9 mouse cellular contexts compared by ENCODE assay signal in the genomic region with DNA sequence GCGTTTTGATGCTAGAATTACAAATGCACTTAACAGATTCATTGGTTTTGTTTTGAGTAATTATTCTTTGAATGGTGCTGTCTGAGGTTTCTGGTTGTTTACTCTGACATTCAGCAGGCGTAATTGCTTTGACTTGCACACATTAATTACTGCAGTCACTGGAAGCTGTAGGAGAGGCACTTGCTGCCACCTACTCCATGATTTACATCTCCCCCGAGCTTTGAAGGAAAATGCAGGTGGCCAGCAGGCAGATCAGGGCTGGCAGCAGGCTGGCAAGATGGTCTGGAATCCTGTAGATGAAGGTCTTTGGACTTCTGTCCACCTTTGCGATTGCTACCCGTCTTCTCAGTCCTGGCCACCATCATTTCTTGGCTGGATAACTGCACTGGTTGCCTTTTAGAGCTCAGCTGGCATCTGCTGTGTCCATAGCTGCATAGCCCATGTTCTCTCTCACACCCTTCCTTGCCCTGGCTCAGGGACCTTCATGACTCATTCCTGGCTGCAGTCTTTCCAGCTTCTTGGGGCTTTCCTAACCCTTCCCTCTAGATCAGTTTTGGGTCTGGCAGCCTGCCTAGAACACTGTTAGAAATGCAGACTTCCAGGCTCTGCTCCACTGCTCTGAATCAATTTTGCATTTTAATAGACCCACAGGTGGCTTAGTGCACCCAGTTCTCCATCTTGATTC.
DNase-seq lines count a peak whose midpoint lies in the region; ATAC-seq and TF ChIP-seq lines count a peak whose summit lies in the region.
"Had no signal": no experiment of that assay in that cellular context is flagged by ENCODE, and none has a peak within 500 bp of the region (broad histone marks: within the 10 kb centered on the region; RNA-seq: fewer than 3 reads in every experiment).

No protein-coding gene starts in this region.

- H3K4me3 ChIP-seq in layer of hippocampus, adult 2 months, result no peak overlapping the region
- no peak overlapping the region for H3K4me3 ChIP-seq in midbrain, embryonic 16.5 days (ENCODE audit: low read depth, low read length)
- H3K4me3 ChIP-seq in forebrain, embryonic 12.5 days (replicated peaks), result no peak overlapping the region
- H3K4me3 ChIP-seq: liver, embryonic 15.5 days had no signal

- 0 out of 2 replicates have a peak, but pooled peaks cover 4% of the 10 kb centered on the region for H3K4me1 ChIP-seq in midbrain, embryonic 16.5 days (ENCODE audit: control insufficient read depth, insufficient read depth, low read length)
- H3K4me1 ChIP-seq in forebrain, embryonic 12.5 days, result peaks cover 5% of the 10 kb centered on the region; the same call in 1 of the 2 replicates
- H3K4me1 ChIP-seq: liver, embryonic 15.5 days had no signal

- no peaks in the 10 kb centered on the region for H3K27me3 ChIP-seq in midbrain, embryonic 16.5 days (ENCODE audit: control insufficient read depth, insufficient read depth, low read depth, low read length)
- H3K27me3 ChIP-seq in forebrain, embryonic 12.5 days, result no peaks in the 10 kb centered on the region
- H3K27me3 ChIP-seq: liver, embryonic 15.5 days had no signal

- H3K9me3 ChIP-seq in midbrain, embryonic 16.5 days (replicated peaks; ENCODE audit: control insufficient read depth, low read length, poor library complexity, severe bottlenecking), result no peaks in the 10 kb centered on the region
- H3K9me3 ChIP-seq in forebrain, embryonic 12.5 days, result no peaks in the 10 kb centered on the region
- H3K9me3 ChIP-seq: liver, embryonic 15.5 days had no signal

- WGBS in midbrain, embryonic 16.5 days, result 84% methylated on average over 5 of the region's 5 CpGs
- 76% methylated on average over 5 of the region's 5 CpGs for WGBS in forebrain, embryonic 12.5 days

- no peak for TF ChIP-seq CTCF in layer of hippocampus, adult 2 months (conservative IDR thresholded peaks at IDR 0.05)
- TF ChIP-seq CTCF in brain, embryonic 14.5 days (IDR thresholded peaks at IDR 0.05; ENCODE audit: borderline replicate concordance, extremely low read depth, insufficient read depth, insufficient read length), result no peak

- H3K9ac ChIP-seq in midbrain, embryonic 16.5 days (ENCODE audit: low read depth, low read length), result no peak overlapping the region
- no peak overlapping the region for H3K9ac ChIP-seq in forebrain, embryonic 12.5 days
- H3K9ac ChIP-seq: liver, embryonic 15.5 days had no signal

- peak overlapping the region; percentile 8; the same call in 1 of the 2 replicates for H3K27ac ChIP-seq in layer of hippocampus, adult 2 months
- H3K27ac ChIP-seq in midbrain, embryonic 16.5 days (ENCODE audit: low read length), result no peak overlapping the region
- H3K27ac ChIP-seq in forebrain, embryonic 12.5 days, result no peak overlapping the region
- H3K27ac ChIP-seq: liver, embryonic 15.5 days had no signal

- no peak for TF ChIP-seq POLR2A in brain, embryonic 14.5 days (IDR thresholded peaks at IDR 0.05; ENCODE audit: borderline replicate concordance, extremely low read depth, insufficient read depth, insufficient read length, poor library complexity, severe bottlenecking)

- no peaks in the 10 kb centered on the region for H3K36me3 ChIP-seq in midbrain, embryonic 16.5 days (ENCODE audit: control insufficient read depth, insufficient read depth, low read length)
- no peaks in the 10 kb centered on the region for H3K36me3 ChIP-seq in forebrain, embryonic 12.5 days (replicated peaks)
- H3K36me3 ChIP-seq: liver, embryonic 15.5 days had no signal

- peak; percentile 24 to 25 for DNase-seq in layer of hippocampus, adult 2 months (ENCODE audit: low spot score in 2 of 2)
- DNase-seq in layer of hippocampus, adult 9-10 months (ENCODE audit: low spot score), result no peak
- peak; percentile 31 for DNase-seq in brain, embryonic 14.5 days (ENCODE audit: low read depth)
- peak; percentile 63 to 75 for DNase-seq in heart, adult 9 months (ENCODE audit: low spot score in 2 of 2)
- peak; percentile 20 to 33 for DNase-seq in layer of hippocampus, postnatal 36 days
- peak; percentile 35 for DNase-seq in telencephalon, adult 2 months (ENCODE audit: low read depth, low spot score)

- no peak for ATAC-seq in midbrain, embryonic 16.5 days
- ATAC-seq in forebrain, embryonic 12.5 days (ENCODE audit: low FRiP score), result no peak

- no peak overlapping the region for H3K4me2 ChIP-seq in midbrain, embryonic 16.5 days (ENCODE audit: low read length)
- H3K4me2 ChIP-seq in forebrain, embryonic 12.5 days, result no peak overlapping the region
- H3K4me2 ChIP-seq: liver, embryonic 15.5 days had no signal
